Mouse (Mus musculus) MEL (cell line): ENCODE results near the gene Ranbp2.

Source experiments
- CTCF ChIP-seq, 3 experiments: IDR thresholded peaks in 2 of 3; conservative IDR thresholded peaks in 1 of 3; 2 replicates each; pipeline ENCODE4 v1.5.1; 2011 to 2012; ENCODE audit warnings: low read length in 3 of 3, low read depth in 2 of 3, mild to moderate bottlenecking in 2 of 3, improper control_type of control experiment in 1 of 3, inconsistent platforms in 1 of 3, mixed read lengths in 1 of 3, moderate library complexity in 1 of 3; ENCODE audit not compliant: control insufficient read depth in 1 of 3, insufficient read depth in 1 of 3, poor library complexity in 1 of 3, severe bottlenecking in 1 of 3
- EP300 ChIP-seq, 2 experiments: IDR thresholded peaks; 2 replicates each; pipeline ENCODE4 v1.6.1; 2011; ENCODE audit warnings: improper control_type of control experiment in 2 of 2, low read length in 2 of 2, low read depth in 1 of 2, mild to moderate bottlenecking in 1 of 2
- GATA1 ChIP-seq: IDR thresholded peaks from 2 replicates; pipeline ENCODE4 v1.6.1; 2011; ENCODE audit warnings: low read depth, low read length, improper control_type of control experiment
- JUND ChIP-seq: IDR thresholded peaks from 2 replicates; pipeline ENCODE4 v1.6.1; 2011; ENCODE audit warnings: low read depth, mild to moderate bottlenecking, improper control_type of control experiment, low read length
- MAFK ChIP-seq: IDR thresholded peaks from 2 replicates; pipeline ENCODE4 v1.6.1; 2011; ENCODE audit warnings: low read depth, mild to moderate bottlenecking, low read length, improper control_type of control experiment, borderline replicate concordance
- MAX ChIP-seq: IDR thresholded peaks from 2 replicates; pipeline ENCODE4 v1.6.1; 2011; ENCODE audit warnings: low read length, improper control_type of control experiment
- POLR2A ChIP-seq, 2 experiments: IDR thresholded peaks; 2 replicates each; pipeline ENCODE4 v1.6.1; 2011 to 2012; ENCODE audit warnings: low read length in 2 of 2, mild to moderate bottlenecking in 2 of 2, control low read depth in 1 of 2, improper control_type of control experiment in 1 of 2, low read depth in 1 of 2, moderate library complexity in 1 of 2; ENCODE audit not compliant: control insufficient read depth in 1 of 2, insufficient read depth in 1 of 2, poor library complexity in 1 of 2
- POLR2AphosphoS2 ChIP-seq: IDR thresholded peaks from 2 replicates; pipeline ENCODE4 v1.6.1; 2011; ENCODE audit warnings: low read length, improper control_type of control experiment
- TCF12 ChIP-seq: IDR thresholded peaks from 2 replicates; pipeline ENCODE4 v1.6.1; 2014; ENCODE audit warnings: low read depth, mild to moderate bottlenecking, inconsistent platforms, low read length, improper control_type of control experiment, moderate library complexity

DNA sequence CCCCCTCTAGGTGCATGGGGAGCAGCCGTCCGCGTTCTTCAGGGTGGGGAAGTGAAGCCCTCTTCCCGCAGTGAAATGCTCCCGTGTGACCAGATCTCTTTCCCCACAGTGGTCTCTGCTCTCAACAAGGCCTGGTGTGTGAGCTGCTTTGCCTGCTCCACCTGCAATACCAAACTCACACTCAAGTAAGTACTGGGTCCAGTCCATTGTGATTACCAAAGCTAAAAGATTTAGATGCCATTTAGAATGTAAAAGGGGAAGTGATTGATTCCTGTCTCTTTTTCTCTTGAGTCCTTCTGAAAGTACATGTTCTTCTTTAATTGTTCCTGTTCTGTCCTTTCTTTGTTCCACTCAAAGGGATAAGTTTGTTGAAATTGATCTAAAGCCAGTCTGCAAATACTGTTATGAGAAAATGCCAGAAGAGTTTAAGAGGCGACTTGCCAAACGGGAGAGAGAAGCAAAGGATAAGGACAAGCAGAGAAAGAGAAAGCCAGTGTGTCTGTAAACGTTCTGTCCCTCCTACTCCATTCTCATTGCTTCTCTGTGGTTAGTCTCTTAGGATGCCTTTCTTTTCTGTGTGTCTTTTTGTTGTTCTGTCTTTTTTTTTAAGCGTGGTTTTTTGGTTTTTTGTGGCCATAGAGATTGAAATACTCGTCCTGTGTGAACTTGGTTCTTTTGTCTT lies 28.3 kb upstream of the Ranbp2 start:
- no peak for TF ChIP-seq CTCF (IDR thresholded peaks at IDR 0.05 in 2 of 3, conservative IDR thresholded peaks at IDR 0.05 in 1 of 3; ENCODE audit: control insufficient read depth in 1 of 3, insufficient read depth in 1 of 3, low read depth in 2 of 3, low read length in 3 of 3, poor library complexity in 1 of 3, severe bottlenecking in 1 of 3)
- no peak for TF ChIP-seq POLR2AphosphoS2
- TF ChIP-seq POLR2A (IDR thresholded peaks at IDR 0.05; ENCODE audit: control insufficient read depth in 1 of 2, insufficient read depth in 1 of 2, low read depth in 1 of 2, low read length in 2 of 2, poor library complexity in 1 of 2), result no peak
- no peak for TF ChIP-seq MAX
- TF ChIP-seq TCF12, result no peak
- no peak for TF ChIP-seq JUND
- TF ChIP-seq MAFK, result no peak
- no peak for TF ChIP-seq EP300 (IDR thresholded peaks at IDR 0.05; ENCODE audit: low read depth in 1 of 2, low read length in 2 of 2)
- TF ChIP-seq GATA1, result no peak
